Mouse (Mus musculus): Measurements from ENCODE around the gene Sned1. TPM values are rescaled to one million over a fixed set of nuclear protein-coding genes. Genes with fewer than 3 reads are reported as not detected.

The Sned1 gene
- polyA plus RNA-seq, 1 experiment = 12.1 TPM

DNA sequence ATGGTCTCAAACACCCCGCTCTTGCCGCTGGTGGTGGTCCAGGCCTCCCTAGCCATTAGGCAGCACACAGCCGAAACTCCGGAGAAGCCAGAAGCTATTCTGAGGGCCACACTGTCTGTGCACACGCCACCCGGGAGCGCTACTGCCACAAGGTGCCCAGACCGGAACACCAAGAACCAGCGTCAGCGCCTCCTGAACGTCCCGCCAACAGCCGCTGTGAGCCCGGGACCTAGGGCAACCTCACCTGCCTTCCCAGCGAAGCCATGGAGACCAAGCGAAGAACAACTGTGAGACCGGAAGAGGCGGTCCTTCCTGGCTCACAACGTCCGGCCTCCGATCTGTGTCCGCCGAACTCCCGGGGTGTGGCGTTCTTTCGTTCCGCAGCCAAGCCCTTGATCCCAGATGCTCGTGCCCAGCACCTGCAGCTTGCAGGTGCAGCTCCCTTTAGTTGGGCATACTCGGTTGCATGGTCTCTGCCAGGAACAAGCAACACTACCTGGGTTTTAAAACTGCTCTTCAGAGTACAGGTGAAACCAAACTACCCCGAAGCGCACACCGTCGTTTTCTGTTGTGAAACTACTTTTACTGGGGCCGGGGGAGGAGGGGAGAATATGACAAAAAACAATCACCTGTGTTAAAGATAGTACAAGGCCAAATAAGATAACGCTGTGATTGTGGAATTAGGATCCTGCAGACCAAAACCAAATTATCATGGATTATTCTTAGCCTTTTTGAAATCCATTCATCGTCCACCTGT is 70.1 kb downstream of the Sned1 start, which contains the start of gene Mterf4:
TSS of gene Mterf4 (minus strand) at position 335 of the 757 bp plus-strand sequence.
- DNase-seq (ENCODE audit: low spot score) = peak; percentile 65

GRCm38 (mm10) chr1:93323973-93324372 is 88.3 kb downstream of the Sned1 start:
- no peak for DNase-seq (ENCODE audit: low spot score)

DNA sequence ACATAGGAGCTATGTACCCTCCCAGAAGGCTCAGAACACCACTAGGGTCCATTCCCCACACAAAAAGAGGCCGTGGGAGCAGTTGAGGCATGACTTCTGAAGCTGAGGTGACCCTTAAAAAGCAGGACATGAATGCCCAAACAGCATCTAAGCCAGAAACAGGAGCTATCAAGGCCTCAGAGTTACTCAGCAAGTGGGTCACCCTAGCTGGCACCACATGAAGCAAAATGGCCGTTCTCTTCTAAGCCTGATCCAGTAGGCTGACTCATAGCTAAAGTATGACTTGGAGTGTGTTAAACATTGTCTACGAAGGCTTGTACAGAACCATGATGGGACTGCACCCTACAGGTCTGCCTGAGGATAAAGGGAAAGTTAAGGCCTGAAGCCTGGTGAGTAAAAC is 90.8 kb downstream of the Sned1 start:
- no peak for DNase-seq (ENCODE audit: low spot score)

GRCm38 (mm10) chr1:93334621-93335020 is 99.0 kb downstream of the Sned1 start:
- no peak for DNase-seq (ENCODE audit: low spot score)

DNA sequence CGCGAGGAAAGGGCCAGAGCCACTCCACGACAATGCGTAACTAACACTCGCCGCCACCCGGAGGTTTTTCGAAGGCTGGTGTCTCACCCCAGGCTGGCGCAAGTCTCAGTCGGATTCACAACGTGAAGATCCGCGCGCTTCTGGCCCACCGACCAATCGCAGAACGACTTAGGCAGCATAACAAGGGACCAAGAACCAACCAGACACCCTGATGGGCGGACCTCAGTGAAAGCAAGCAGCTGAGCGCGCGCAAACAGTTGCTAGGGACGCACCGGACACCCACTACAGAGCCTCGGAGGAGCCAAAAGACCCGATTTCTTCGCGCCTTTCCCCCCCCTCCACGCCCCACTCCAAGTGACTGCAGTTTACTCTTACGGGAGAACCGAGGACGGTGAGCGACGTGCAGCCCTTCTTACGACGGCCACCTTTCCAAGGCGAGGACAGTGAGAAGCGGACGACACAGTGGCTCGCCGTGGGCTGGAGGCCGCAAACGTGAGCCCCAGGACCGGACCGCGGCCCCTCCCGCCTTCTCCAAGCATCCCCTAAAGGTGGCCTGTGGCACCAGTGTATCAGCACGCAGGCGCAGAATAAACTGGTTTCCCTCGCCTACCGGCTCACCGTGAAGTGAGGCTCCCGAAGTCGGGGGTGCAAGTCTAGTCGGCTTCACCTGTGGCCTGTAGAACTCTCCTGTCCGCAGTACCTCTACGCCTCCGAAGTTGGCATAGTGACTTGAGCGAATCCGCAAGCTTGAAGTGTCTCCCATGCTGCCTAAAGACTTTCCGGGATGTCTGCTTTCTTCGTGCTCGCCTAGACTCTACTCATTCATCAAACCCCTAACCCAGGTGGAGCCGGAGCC is 107.2 kb downstream of the Sned1 start, which contains the start of the genes Ppp1r7 and Pask:
TSS of gene Ppp1r7 (plus strand) at position 207 of the 856 bp plus-strand sequence.
TSS of gene Pask (minus strand) at position 835 of the 856 bp plus-strand sequence.
- peak; percentile 74 for DNase-seq (ENCODE audit: low spot score)

- DNase-seq (ENCODE audit: low spot score) = peak; percentile 79
These were observed 107.9 kb downstream of the Sned1 start for GRCm38 (mm10) chr1:93343504-93344047.

DNA sequence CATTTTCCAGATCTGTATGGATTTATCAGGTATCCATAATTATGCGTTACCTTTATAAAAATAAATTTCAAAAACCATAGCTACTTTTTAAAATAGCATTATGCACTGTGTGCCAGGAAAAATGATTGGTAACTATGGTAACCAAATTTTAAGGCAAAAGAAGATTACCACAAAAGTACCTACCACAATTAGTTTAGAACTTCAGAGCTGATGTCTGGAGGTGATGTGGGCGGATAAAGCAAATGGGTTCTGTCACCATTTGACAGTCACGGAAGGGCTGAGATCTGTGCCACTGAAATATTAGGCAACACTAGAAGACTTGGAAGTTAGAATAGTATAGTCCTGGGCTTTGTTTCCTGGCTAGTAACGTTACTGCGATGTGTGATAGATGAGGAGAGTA is 111.5 kb downstream of the Sned1 start:
- no peak for DNase-seq (ENCODE audit: low spot score)

DNA sequence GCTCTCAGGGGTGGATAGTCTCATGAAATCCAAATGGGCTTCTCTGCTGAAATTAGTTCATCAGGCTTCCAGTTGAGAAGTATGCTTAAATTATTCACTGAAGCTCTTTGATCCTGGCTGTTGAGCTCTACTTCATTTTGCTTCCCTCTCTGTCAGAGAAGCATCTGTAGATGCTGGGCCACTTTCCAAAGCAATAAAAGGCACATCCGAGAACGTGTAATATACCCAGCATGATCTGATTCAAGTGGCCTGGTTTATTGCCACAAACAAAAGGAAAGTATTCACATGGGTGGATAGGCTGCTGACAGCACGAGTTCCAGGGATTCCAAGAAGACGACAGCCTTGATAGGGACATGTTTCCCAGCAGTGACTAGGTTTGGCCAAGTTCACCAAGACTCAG is 114.1 kb downstream of the Sned1 start:
- DNase-seq (ENCODE audit: low spot score) = no peak

Other genes starting within 250 kb of the Sned1 start
- gene Aqp12, start 229.5 kb upstream of the Sned1 start, polyA plus RNA-seq (2012; rRNA removed) = not detected in 2 replicates
- gene Kif1a, start 133.9 kb upstream of the Sned1 start, polyA plus RNA-seq (2012; rRNA removed) = 3.3 and 5.0 TPM in 2 replicates
- gene Agxt, start 100.6 kb upstream of the Sned1 start, polyA plus RNA-seq (2012; rRNA removed) = not detected in 2 replicates
- 0.03 and 0.07 TPM in 2 replicates for gene 2310007B03Rik, start 74.9 kb upstream of the Sned1 start, polyA plus RNA-seq (2012; rRNA removed)
- gene Crocc2, start 67.1 kb upstream of the Sned1 start, polyA plus RNA-seq (2012; rRNA removed) = 0.09 and 0.10 TPM in 2 replicates
- gene Mterf4, start 70.1 kb downstream of the Sned1 start, polyA plus RNA-seq (2012; rRNA removed) = 16.4 and 17.2 TPM in 2 replicates
- 12.4 and 13.7 TPM in 2 replicates for gene Ppp1r7, start 107.0 kb downstream of the Sned1 start, polyA plus RNA-seq (2012; rRNA removed)
- 2.6 and 3.1 TPM in 2 replicates for gene Pask, start 107.6 kb downstream of the Sned1 start, polyA plus RNA-seq (2012; rRNA removed)
- gene Ano7, start 138.1 kb downstream of the Sned1 start, polyA plus RNA-seq (2012; rRNA removed) = 1.3 and 1.4 TPM in 2 replicates
- gene Hdlbp, start 243.0 kb downstream of the Sned1 start, polyA plus RNA-seq (2012; rRNA removed) = 134 and 137 TPM in 2 replicates